Mouse (Mus musculus) thymus, postnatal 0 days (tissue): Measurements from ENCODE around the gene Smchd1. TPM values are rescaled to one million over a fixed set of nuclear protein-coding genes. Genes with fewer than 3 reads are reported as not detected.

ENCODE experiments used
- DNase-seq: peaks from one replicate; pipeline ENCODE4 v3.0.0-alpha.2; 2015; ENCODE audit warnings: low spot score
- polyA plus RNA-seq: library from polyadenylated mRNA; unstranded; fragments of >200 nt; fragmentation: Nextera tagmentation; extraction: Ambion mirVana; gene quantifications from 2 replicates; pipeline ENCODE4 v1.2.1, GENCODE M21; 2015

Gene Smchd1
- polyA plus RNA-seq, 1 experiment from 2014 or later, result 75.3 TPM

DNA sequence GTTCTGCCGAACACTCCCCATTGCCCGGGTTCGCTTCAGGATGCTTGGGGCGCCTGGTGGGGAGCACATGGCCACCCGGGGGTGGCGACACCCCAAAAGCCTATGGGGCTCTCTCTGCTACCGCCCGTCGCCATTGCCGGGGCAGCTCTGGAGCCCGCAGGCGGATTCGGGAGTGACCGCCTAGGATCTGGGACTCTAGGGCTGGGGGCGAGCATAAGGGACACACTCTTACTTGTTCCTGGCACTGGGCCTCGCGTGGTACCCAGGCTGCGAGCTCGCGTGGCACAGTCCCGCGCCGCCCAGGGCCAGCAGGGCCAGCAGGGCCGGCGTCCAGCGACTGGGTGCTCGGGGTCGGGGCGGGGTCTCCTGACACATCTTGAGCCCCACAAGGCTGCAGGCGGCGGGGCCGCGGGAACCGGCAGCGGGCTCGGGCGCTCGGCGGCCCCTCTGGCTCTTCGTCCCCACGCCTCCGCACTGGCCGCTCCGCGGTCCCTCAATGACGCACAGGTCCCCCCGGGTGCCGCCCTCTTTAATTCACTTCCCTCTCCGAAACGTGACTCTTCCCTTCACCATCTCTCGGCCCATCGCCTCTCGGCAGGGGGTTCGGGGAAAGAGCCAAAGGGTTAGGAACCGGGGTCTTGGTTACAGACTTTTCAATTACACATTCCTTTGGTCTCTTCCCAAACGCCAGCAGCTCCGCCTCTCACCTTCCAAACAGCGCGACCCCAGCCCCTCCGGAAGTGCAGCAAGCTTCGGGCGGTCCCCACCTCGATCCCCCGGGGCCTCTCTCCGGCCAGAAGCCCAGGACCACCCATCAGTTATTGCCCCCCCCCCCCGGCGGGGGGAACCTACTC lies 164.4 kb downstream of the Smchd1 start:
- DNase-seq, result peak; percentile 9

- peak; percentile 18 for DNase-seq
These were observed 165.2 kb downstream of the Smchd1 start for GRCm38 (mm10) chr17:71309711-71310485.

GRCm38 (mm10) chr17:71309141-71309540 lies 166.0 kb downstream of the Smchd1 start:
- DNase-seq, result no peak

GRCm38 (mm10) chr17:71308296-71308695 lies 166.8 kb downstream of the Smchd1 start:
- DNase-seq, result no peak

- no peak for DNase-seq
These were observed 167.8 kb downstream of the Smchd1 start for GRCm38 (mm10) chr17:71307251-71307790.

- no peak for DNase-seq
These were observed 168.4 kb downstream of the Smchd1 start for GRCm38 (mm10) chr17:71306716-71307115.

GRCm38 (mm10) chr17:71306091-71306490 lies 169.1 kb downstream of the Smchd1 start:
- no peak for DNase-seq

DNA sequence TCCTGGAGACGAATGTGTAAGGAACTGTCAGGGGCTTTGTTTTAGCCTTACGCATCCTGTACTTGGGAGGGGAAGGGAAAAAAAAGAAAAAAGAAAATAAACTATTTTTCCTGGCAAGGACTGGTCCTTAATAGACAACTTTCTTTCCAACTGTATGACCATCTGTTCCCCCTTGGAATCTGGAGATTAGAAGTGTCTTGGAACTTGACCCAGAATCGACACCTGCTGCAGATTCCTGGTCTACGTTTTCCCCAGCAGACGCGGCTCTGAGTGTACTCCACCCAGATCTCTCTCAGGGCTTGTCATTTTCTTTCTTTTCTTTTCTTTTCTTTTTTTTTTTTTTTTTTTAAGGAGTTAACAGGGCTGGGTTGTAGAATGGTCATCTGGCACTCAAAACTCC lies 171.7 kb downstream of the Smchd1 start:
- DNase-seq, result no peak

GRCm38 (mm10) chr17:71301413-71301812 lies 173.7 kb downstream of the Smchd1 start:
- no peak for DNase-seq

GRCm38 (mm10) chr17:71300338-71300737 lies 174.8 kb downstream of the Smchd1 start:
- no peak for DNase-seq

GRCm38 (mm10) chr17:71299879-71300278 lies 175.3 kb downstream of the Smchd1 start:
- DNase-seq, result no peak

DNA sequence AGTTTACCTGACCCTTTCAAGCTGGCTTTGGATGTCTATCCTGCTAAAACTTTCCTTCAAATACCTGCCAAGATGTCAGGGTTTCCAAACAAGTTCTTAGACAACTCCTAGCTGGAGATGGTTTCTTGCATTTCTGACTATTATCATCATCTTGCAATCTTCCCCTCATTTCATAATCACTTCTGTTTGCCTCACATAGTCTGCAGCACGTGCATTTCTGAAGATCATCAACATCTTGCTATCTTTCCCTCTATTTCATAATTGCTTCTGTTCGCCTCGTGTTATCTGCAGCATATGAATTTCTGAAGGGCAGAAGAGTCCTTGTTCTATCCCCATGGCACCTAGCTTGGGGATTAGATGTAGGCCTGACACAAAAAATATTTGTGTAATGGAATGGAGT lies 180.6 kb downstream of the Smchd1 start:
- DNase-seq, result no peak

Other genes starting within 250 kb of the Smchd1 start
- 3.2 TPM in 2 replicates for gene Emilin2, start 163.4 kb downstream of the Smchd1 start, polyA plus RNA-seq
- 0.91 and 2.8 TPM in 2 replicates for gene Gm4707, start 15.4 kb downstream of the Smchd1 start, polyA plus RNA-seq
- gene Ndc80, start 51.5 kb upstream of the Smchd1 start, polyA plus RNA-seq, result 56.9 and 60.6 TPM in 2 replicates
- 0.27 and 0.35 TPM in 2 replicates for gene Spdya, start 76.7 kb upstream of the Smchd1 start, polyA plus RNA-seq
- gene Wdr43, start 140.6 kb upstream of the Smchd1 start, polyA plus RNA-seq, result 75.4 and 75.6 TPM in 2 replicates
- gene Togaram2, start 197.9 kb upstream of the Smchd1 start, polyA plus RNA-seq, result 0.53 and 0.62 TPM in 2 replicates